Mouse (Mus musculus): Measurements from ENCODE around the gene Itga9. TPM values are rescaled to one million over a fixed set of nuclear protein-coding genes. Genes with fewer than 3 reads are reported as not detected.

The Itga9 gene
- total and polyA plus RNA-seq, 2 experiments from 2014 or later: 10.7 to 61.5 TPM

DNA sequence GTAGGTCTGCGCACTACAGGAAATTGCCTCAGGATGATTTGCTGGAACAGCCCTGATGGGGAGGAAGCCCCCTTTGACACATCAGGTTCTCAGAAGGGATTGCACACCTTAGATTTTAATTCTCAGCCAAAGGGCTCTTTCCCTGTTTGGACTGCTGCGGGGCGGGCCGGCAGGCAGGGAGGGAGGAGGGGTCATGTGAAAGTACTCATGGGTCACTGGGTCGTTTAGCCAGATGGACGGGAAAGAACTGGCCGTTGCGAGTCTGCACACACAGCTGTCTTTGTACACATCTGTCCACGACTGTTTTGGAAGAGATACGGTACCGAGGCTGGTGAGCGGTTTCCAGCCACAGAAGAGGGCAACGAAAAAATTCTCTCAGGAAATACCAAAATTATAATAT, 332.9 kb downstream of the Itga9 start:
- H3K9me3 ChIP-seq (replicated peaks; ENCODE audit: control insufficient read depth, low read length): no peaks in the 10 kb centered on the region
- DNase-seq (ENCODE audit: low spot score) (no peak), ATAC-seq (ENCODE audit: insufficient read depth, low read depth) (no peak)
- no peak overlapping the region for H3K27ac ChIP-seq (ENCODE audit: low read depth)
- peaks cover 32% of the 10 kb centered on the region for H3K4me1 ChIP-seq (ENCODE audit: control insufficient read depth, insufficient read depth)
- no peak overlapping the region for H3K9ac ChIP-seq (replicated peaks; ENCODE audit: low read depth, low read length)
- no peaks in the 10 kb centered on the region for H3K36me3 ChIP-seq (replicated peaks; ENCODE audit: control insufficient read depth, insufficient read depth, low read length)
- 52% methylated on average over 13 of the region's 13 CpGs for WGBS
- H3K27me3 ChIP-seq (ENCODE audit: control insufficient read depth, insufficient read depth, low read length): no peaks in the 10 kb centered on the region
- H3K4me3 ChIP-seq (ENCODE audit: low read depth, low read length): no peak overlapping the region
- no peak overlapping the region for H3K4me2 ChIP-seq (ENCODE audit: low read depth, low read length)
- TF ChIP-seq EP300 (IDR thresholded peaks at IDR 0.05; ENCODE audit: low read depth): no peak
- TF ChIP-seq CTCF (IDR thresholded peaks at IDR 0.05; ENCODE audit: low read depth): no peak

DNA sequence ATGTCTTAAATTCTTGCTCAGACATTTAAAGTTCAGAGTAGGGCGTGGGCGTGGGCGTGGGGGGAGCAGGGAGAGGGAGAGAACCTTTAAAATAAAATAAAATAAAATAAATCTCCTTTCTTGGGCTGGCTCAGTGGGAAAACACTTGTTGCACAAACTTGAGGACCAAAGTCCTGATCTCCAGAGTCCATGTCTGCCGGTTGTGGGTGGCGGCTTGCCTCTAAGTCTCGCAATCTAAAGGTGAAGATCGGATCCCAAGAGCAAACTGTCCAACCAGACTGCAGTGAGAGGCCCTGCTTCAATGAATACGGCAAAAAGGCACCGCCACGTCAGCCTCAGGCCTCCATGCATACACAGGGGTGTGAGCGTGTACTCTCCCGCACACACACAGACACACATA, 333.3 kb downstream of the Itga9 start:
- Histone ChIP-seq H3K27me3 (ENCODE audit: control insufficient read depth, insufficient read depth, low read length) (no peaks in the 10 kb centered on the region), H3K4me2 (ENCODE audit: low read depth, low read length) (no peak overlapping the region), H3K9me3 (replicated peaks; ENCODE audit: control insufficient read depth, low read length) (no peaks in the 10 kb centered on the region), H3K4me1 (ENCODE audit: control insufficient read depth, insufficient read depth) (peaks cover 35% of the 10 kb centered on the region), H3K36me3 (replicated peaks; ENCODE audit: control insufficient read depth, insufficient read depth, low read length) (no peaks in the 10 kb centered on the region), H3K4me3 (ENCODE audit: low read depth, low read length) (no peak overlapping the region), H3K9ac (replicated peaks; ENCODE audit: low read depth, low read length) (no peak overlapping the region), H3K27ac (ENCODE audit: low read depth) (0 out of 2 replicates have a peak overlapping the region, but pooled peaks have one; percentile 22)
- DNase-seq (ENCODE audit: low spot score) (no peak), ATAC-seq (ENCODE audit: insufficient read depth, low read depth) (no peak)
- 86% methylated on average over 12 of the region's 12 CpGs for WGBS
- no peak for TF ChIP-seq EP300 (IDR thresholded peaks at IDR 0.05; ENCODE audit: low read depth)
- TF ChIP-seq CTCF (IDR thresholded peaks at IDR 0.05; ENCODE audit: low read depth): no peak

DNA sequence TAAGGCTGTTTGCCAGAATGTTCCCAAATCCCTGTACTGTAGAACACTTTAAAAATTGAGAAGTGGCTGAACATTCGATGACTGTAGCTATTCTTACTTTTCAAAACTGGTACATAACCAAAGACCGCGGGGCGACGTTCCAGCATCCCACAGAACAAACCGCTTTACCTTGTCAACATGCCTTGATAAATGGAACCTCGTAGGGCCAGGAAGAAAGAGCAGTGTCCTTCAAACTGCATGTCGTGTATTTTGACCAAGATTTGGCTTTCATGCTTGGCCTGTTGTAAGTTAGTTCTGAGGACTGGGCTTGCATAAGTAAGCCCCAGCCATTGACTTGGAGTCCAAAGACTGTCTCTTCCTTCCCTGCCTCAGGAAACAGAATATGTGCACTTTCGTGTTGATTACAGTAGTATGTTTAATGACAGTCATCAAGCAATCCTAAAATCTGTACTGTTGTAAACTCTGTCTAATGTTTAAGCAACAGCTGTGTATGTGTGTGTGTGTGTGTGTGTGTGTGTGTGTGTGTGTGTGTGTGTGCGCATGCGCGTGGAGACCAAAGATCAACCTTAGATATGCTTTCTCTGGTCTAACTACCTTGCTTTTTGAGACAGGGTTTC, 334.2 kb downstream of the Itga9 start:
- Histone ChIP-seq H3K36me3 (replicated peaks; ENCODE audit: control insufficient read depth, insufficient read depth, low read length) (no peaks in the 10 kb centered on the region), H3K27me3 (ENCODE audit: control insufficient read depth, insufficient read depth, low read length) (no peaks in the 10 kb centered on the region), H3K27ac (ENCODE audit: low read depth) (no peak overlapping the region), H3K9ac (replicated peaks; ENCODE audit: low read depth, low read length) (no peak overlapping the region), H3K4me3 (ENCODE audit: low read depth, low read length) (no peak overlapping the region), H3K4me2 (ENCODE audit: low read depth, low read length) (no peak overlapping the region), H3K9me3 (replicated peaks; ENCODE audit: control insufficient read depth, low read length) (no peaks in the 10 kb centered on the region), H3K4me1 (ENCODE audit: control insufficient read depth, insufficient read depth) (peaks cover 35% of the 10 kb centered on the region)
- WGBS: 51% methylated on average over 12 of the region's 12 CpGs
- DNase-seq (ENCODE audit: low spot score) (no peak), ATAC-seq (ENCODE audit: insufficient read depth, low read depth) (no peak)
- TF ChIP-seq CTCF (IDR thresholded peaks at IDR 0.05; ENCODE audit: low read depth) (no peak), EP300 (IDR thresholded peaks at IDR 0.05; ENCODE audit: low read depth) (no peak)

DNA sequence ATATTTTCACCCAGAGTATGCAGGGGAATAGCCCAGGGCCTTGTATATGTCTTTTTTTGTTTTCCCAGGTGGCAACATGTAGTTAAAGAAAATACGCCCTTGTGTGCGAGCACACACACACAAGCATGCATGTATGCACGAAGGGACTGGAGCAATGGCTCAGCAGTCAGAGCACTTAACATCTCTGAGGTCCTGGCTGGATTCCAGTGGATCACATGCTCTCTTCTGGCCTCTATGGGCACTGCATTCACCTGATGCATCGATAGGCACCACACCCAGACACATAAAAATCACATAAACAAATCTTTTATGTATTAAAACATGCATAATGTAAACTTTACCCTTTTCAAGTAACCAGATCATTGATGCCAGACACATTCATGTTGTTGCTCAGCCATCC, 335.5 kb downstream of the Itga9 start:
- H3K4me1 ChIP-seq (ENCODE audit: control insufficient read depth, insufficient read depth): peaks cover 32% of the 10 kb centered on the region
- 50% methylated on average over 4 of the region's 4 CpGs for WGBS

DNA sequence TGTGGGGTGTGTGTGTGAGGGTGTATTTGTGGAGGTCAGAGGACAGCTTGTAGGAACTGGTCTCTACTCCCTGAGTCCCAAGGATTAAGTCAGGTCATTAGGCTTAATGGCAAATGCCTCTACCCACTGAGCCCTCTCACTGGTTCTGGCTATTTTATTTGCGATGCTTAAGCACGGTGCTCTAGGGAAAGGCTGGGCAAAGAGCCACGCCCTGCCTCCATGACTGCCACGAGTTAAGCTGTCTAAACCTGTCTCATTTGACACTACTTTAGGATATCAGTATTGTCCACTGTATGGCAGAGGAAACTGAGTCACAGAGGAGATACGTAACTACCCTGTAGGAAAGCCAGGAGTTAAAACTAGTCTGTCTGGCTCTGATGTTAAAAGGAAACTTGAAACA, 337.5 kb downstream of the Itga9 start:
- no peak for ATAC-seq (ENCODE audit: insufficient read depth, low read depth)
- TF ChIP-seq CTCF (IDR thresholded peaks at IDR 0.05; ENCODE audit: low read depth) (no peak), EP300 (IDR thresholded peaks at IDR 0.05; ENCODE audit: low read depth) (no peak)
- Histone ChIP-seq H3K36me3 (replicated peaks; ENCODE audit: control insufficient read depth, insufficient read depth, low read length) (no peaks in the 10 kb centered on the region), H3K9ac (replicated peaks; ENCODE audit: low read depth, low read length) (no peak overlapping the region), H3K9me3 (replicated peaks; ENCODE audit: control insufficient read depth, low read length) (no peaks in the 10 kb centered on the region), H3K4me2 (ENCODE audit: low read depth, low read length) (peak overlapping the region; percentile 26), H3K27me3 (ENCODE audit: control insufficient read depth, insufficient read depth, low read length) (no peaks in the 10 kb centered on the region), H3K4me3 (ENCODE audit: low read depth, low read length) (no peak overlapping the region), H3K4me1 (ENCODE audit: control insufficient read depth, insufficient read depth) (peaks cover 32% of the 10 kb centered on the region), H3K27ac (ENCODE audit: low read depth) (no peak overlapping the region)
- DNase-seq (ENCODE audit: low spot score): no peak
- 34% methylated on average over 5 of the region's 5 CpGs for WGBS

More for the DNA sequence above, 335.5 kb downstream of the Itga9 start:
- ATAC-seq (ENCODE audit: insufficient read depth, low read depth): no peak
- H3K36me3 ChIP-seq (replicated peaks; ENCODE audit: control insufficient read depth, insufficient read depth, low read length): no peaks in the 10 kb centered on the region
- DNase-seq (ENCODE audit: low spot score): no peak
- no peak overlapping the region for H3K9ac ChIP-seq (replicated peaks; ENCODE audit: low read depth, low read length)
- TF ChIP-seq EP300 (IDR thresholded peaks at IDR 0.05; ENCODE audit: low read depth): no peak
- TF ChIP-seq CTCF (IDR thresholded peaks at IDR 0.05; ENCODE audit: low read depth): no peak
- H3K4me2 ChIP-seq (ENCODE audit: low read depth, low read length): no peak overlapping the region
- H3K4me3 ChIP-seq (ENCODE audit: low read depth, low read length): no peak overlapping the region
- H3K27me3 ChIP-seq (ENCODE audit: control insufficient read depth, insufficient read depth, low read length): no peaks in the 10 kb centered on the region
- no peaks in the 10 kb centered on the region for H3K9me3 ChIP-seq (replicated peaks; ENCODE audit: control insufficient read depth, low read length)
- no peak overlapping the region for H3K27ac ChIP-seq (ENCODE audit: low read depth)

DNA sequence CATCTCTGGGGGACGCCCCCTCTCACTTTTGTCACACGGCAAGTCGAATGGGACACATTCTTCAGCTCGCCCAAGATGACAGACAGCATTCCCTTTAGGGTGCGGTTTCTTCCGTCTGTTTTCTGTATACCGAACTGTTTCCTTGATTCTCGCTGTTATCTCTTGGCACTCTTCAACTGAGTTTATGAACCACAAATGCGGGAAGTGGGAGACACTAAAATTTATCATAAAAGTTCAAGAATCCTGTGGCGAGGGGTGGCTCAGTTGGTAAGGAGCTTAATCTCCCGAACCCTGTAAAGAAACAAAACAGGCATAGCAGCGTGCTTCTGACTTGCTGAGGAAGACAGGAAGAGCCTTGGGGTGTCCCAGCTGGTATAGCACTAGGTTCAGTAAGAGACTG, 337.9 kb downstream of the Itga9 start:
- H3K9me3 ChIP-seq (replicated peaks; ENCODE audit: control insufficient read depth, low read length): no peaks in the 10 kb centered on the region
- peaks cover 35% of the 10 kb centered on the region for H3K4me1 ChIP-seq (ENCODE audit: control insufficient read depth, insufficient read depth)
- ATAC-seq (ENCODE audit: insufficient read depth, low read depth) (no peak), DNase-seq (ENCODE audit: low spot score) (no peak)
- no peak overlapping the region for H3K9ac ChIP-seq (replicated peaks; ENCODE audit: low read depth, low read length)
- no peaks in the 10 kb centered on the region for H3K27me3 ChIP-seq (ENCODE audit: control insufficient read depth, insufficient read depth, low read length)
- 34% methylated on average over 12 of the region's 12 CpGs for WGBS
- TF ChIP-seq EP300 (IDR thresholded peaks at IDR 0.05; ENCODE audit: low read depth) (no peak), CTCF (IDR thresholded peaks at IDR 0.05; ENCODE audit: low read depth) (no peak)
- no peaks in the 10 kb centered on the region for H3K36me3 ChIP-seq (replicated peaks; ENCODE audit: control insufficient read depth, insufficient read depth, low read length)
- H3K4me2 ChIP-seq (ENCODE audit: low read depth, low read length): peak overlapping the region; percentile 26
- no peak overlapping the region for H3K4me3 ChIP-seq (ENCODE audit: low read depth, low read length)
- H3K27ac ChIP-seq (ENCODE audit: low read depth): no peak overlapping the region

Data from heart, postnatal 0 days (tissue).